Mouse (Mus musculus) cortical plate, adult 2 months (tissue): ENCODE data around the gene Gm7247.
"Not testable (repeated sequence)": the region's sequence is repeated elsewhere in the genome, so short reads cannot be mapped to it uniquely, and the experiment has no call there.

Source experiments
- CTCF ChIP-seq: fragments of 200-500 bp; IDR thresholded peaks from 2 replicates; pipeline ENCODE4 v1.5.1; 2011; ENCODE audit warnings: mild to moderate bottlenecking, control low read depth, low read length; ENCODE audit not compliant: insufficient read depth; ENCODE audit errors: extremely low read depth
- POLR2A ChIP-seq: fragments of 200-500 bp; IDR thresholded peaks from 2 replicates; pipeline ENCODE4 v1.6.1; 2011; ENCODE audit warnings: mild to moderate bottlenecking, low read length, control low read depth; ENCODE audit not compliant: insufficient read depth; ENCODE audit errors: extremely low read depth

- not testable (repeated sequence) for TF ChIP-seq CTCF, POLR2A
These were observed 230.5 kb downstream of the Gm7247 start, which contains the start of gene Gm17174 for GRCm38 (mm10) chr14:51592039-51592438.
